Mouse (Mus musculus): ENCODE measurements at regions not wholly inside any gene's neighbourhood (a gene's known extent, or its start where the extent isn't known, plus 50 kb on each side); places are given as distances from the start of the nearest gene placed in this dataset.

DNA sequence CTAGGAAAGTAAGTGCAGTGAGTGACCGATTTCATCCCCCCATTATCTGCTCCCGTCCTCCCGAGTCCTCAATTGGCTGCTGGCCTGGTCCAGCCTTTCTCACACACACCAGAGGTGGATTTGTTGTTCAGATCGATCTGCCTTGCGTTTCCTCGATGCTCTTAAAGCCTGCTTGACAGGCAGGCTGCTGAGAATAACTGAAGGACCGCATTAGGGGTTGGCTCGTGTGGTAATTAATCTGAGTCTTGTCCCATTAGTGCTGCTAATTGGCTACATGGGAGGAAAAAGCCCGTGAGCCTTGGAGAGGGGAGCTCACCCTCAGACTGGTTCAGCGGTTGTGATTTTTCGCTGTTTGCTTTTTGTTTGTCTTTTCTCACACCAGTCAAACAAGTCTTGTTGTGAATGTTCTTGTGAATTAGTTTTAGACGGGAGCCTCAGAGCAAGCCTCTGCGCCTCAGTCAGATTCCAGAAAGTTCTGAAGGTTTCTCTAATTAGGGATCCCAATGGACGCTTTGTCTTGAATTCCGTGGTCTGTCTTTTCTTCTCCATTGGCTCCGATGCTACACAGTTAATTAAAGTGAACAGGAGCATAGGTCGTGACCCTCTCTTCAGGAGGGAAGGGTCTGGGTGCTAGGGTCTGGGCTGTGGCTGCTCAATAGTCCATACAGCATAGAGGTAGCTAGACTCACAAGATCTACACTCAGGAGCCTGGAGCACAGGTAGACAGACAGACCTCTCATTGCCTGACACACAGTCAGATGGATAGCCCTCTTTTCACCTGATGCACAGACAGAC is 226.1 kb upstream of the BB014433 start:
- no peak for DNase-seq (ENCODE audit: low spot score in 2 of 2)

DNA sequence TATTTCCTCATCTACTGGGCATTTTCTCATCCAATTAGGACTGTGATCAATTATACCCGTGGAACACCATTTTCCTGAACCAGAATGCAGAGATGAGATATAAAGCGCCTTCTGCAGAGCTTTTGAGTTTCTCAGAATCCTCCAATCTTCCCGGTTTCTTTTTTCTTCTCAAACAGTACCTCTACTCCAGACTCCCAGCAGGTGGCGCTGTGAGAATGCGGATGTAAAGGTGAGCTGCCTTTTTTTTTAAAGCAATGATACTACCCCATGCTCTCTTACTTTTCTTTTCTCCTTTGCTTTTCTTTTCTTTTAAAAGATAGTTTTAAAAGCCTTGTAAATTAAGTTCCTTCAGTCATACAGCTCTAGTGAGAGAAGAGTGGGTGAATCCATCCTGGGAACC is 224.4 kb upstream of the BB014433 start:
- peak; percentile 86 to 89 for DNase-seq (ENCODE audit: low spot score in 2 of 2)

DNA sequence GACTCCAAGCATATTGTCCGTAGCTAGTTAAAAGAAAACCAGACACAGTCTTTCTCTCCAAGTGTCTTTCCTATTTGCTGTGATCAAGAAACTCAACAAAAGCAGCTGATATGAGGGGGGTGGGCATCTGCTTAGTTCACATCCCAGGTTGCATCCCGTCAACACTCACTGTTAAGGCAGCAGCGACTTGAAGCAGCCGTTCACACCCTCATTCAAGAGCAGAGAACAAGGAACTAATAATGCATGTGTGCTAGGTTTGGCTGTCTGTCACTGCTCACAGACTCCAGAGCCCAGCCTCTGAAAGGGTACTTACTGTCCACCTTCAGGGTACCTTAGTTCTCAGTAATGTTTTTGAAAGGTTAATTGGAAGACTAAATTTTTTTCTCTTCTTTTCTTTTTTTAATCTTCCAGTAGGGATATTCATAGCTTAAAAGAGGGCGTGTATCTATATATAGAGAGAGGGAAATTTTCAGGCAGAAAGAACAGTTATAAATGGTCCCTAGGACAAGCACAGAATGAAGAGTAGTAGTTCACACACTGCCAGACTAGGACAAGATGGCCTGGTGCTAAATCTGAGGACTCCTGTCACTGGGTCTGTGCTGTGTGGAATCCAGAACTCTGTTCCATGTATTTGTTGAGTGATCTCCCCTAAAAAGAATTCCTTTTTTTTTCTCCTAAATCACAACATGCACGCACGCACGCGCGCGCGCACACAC is 199.1 kb upstream of the BB014433 start:
- peak in 1 of 2 experiments; percentile 36 for DNase-seq (ENCODE audit: low spot score in 2 of 2)

DNA sequence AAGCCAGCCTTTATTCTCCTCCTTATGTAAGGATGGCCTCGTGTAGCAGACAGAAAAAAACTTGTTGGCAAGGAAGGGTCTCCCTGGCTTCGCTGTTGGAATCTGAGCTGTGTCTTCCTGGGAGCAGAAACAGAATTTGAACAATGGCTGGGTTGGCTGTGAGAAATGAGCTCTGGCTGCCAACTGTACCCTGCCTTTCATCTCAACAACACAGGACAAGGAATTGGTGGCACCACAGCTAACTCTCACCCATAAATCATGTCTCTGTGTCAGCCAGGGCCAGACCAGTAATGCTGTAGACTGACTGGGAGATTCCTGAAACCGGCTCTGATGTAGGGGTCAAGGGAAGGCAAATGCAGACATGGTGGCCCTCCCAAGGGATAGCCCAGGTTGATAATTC is 189.5 kb upstream of the BB014433 start:
- DNase-seq (ENCODE audit: low spot score in 2 of 2), result no peak

DNA sequence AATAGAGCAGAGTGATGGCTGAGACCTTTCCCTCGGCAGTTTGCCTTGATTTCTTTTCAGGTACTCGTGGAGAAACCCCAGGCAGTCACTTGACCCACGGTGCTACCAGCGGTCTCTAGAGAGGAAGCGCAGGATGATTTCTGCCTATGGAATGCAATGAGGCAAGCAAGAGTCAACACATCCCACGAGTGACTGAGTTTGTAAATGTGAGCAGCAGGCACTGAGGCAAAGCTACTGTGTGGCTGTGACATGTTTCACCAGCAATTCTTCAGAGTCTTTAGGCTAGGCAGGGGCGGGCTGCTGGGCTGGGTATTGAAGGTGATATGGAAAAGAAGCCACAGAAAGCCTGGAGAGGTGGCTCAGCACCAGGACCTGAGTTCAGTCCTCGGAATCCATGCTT is 187.4 kb upstream of the BB014433 start:
- DNase-seq (ENCODE audit: low spot score in 2 of 2), result peak in 1 of 2 experiments; percentile 34

DNA sequence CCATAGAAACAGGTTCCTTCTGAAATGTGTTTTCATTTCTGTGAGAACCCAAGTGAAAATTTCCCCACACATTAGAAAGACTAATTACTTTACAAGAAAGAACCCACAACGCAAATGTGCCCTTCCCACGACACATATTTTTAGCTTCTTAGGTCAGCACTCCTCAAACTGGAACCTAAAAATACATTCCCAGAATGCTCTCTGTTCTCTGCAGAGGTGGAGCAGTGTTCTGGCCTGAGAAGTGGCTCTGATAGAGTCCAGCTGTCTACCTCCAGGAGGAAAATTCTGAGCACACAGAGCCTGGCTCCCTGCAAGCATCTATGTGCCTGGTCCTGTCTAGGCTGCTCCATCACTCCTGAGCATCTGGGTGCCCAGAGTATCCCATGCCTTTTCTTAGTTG is 184.3 kb upstream of the BB014433 start:
- DNase-seq (ENCODE audit: low spot score in 2 of 2), result peak in 1 of 2 experiments; percentile 59

DNA sequence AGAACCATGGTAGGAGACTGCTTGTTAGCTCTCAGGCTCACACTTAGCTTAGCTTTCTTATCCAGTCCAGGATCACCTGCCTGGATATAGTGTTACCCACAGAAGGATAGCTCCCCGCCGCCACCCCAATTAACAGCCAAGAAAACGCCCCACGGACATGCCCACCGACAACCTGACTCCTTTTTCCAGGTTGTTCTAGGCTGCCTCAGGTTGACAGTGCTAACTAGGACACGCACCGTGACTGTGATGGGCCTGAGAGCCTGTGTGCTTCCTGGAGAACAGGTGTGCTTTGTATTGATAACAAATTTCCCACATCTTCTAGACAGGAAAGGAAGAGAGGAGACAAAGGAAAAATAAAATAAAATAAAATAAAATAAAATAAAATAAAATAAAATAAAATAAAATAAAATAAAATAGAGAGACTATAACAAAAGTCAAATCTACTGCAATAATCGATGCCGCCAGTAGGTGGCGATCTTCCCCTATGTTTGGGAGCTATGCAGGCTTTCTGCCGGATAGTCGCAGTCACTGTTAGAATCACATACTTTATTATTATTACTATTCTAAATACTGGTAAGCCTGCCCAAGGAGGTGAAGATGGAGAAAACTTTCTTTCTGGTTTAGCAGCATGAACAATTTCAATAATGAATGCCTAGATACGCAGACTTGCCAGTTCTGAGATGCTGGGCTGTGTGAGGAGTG is 175.5 kb upstream of the BB014433 start:
- DNase-seq (ENCODE audit: low spot score in 2 of 2), result peak; percentile 60 to 66

DNA sequence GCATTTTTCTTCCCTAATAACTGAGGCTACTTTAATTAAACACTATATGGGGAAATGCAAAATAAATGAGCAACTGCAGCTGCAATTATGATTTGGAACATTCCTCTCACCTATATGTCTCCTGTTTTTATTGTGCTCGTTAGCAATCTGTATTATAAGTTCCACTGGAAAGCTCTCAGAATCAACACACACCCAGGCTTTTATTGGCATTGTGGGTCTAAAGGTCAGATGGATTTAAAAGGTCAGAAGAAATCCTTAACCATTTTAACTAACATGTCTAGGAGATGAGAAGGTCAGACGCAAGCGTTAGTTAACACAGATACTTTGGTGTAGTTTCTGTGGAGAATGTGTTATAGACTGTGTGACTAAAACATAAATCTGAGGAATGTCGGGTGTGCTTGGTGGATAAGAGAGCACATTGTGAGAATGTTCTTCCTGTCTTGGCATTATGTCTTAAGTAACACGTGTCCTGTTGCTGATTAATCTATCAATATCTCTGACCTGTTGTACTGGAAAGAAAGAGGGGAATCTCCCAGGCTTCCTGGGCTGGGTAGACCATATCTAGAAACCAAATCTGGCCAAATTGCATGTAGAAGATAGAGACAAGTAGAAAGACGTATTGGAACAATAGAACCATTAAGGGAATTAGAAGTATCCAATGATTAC is 164.1 kb upstream of the BB014433 start:
- no peak for DNase-seq (ENCODE audit: low spot score in 2 of 2)

DNA sequence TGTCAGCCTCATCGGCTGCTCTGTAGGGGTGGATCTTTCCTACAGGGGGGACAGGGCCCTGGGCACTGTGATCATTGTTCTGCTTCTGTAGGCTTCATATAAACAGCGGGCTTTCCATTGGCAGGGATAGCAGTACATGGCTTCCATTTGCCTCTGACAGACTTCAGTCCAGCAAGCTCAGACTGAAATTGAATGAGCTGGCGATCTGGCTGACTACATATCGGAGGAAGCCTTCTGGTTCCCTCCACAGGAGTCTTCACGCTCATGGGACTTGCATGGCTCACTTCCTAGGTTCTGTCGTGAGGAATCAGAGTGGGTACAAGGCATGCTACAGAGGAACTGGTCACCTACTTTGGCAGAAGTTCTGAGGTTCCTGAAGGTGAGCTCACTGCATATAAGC is 155.7 kb upstream of the BB014433 start:
- no peak for DNase-seq (ENCODE audit: low spot score in 2 of 2)

DNA sequence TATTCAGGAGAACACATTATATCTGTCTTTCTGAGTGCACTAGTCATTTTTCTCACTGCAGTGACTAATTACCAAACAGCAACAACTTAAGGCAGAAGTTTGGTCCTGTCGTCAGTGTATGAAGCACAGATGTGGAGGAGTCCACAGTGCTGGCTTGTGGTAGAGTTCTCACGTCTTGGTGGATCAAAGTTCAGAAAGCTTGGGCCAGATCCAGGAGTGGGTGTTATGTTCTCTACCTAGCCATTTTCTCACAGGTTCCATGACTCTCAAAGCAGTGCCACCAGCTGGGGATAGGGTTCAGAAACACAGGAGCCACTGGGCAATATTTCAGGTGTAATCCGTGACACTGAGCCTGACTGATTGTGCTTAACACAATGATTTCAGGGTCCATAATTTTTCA is 144.8 kb upstream of the BB014433 start:
- DNase-seq (ENCODE audit: low spot score in 2 of 2), result no peak

DNA sequence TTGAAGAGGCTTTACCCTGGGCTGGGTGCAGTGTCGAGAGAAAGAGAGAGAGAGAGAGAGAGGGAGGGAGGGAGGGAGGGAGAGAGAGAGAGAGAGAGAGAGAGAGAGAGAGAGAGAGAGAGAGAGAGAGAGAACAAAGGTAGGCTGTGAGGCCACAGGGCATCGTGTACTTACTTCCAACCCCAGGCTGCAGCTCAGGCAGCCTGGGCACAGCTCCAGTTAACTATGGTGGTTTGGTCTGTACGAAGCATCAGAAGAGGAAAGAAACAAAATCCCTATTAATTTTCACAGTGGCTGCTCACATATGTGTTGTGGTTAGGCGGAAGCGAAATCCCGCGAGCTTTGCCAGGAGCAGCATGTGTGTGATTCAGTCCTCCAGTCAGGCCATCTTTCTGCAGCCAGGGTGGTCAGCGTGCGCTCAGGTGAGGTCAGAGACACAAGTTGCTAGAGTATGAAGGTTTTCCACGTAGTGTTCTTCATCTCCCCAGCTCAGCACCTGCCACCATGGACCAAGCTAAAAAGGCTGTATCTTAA is 143.3 kb upstream of the BB014433 start:
- DNase-seq (ENCODE audit: low spot score in 2 of 2), result no peak
